Comparison of ENCODE assay signal across 10 mouse cellular contexts in the genomic region with DNA sequence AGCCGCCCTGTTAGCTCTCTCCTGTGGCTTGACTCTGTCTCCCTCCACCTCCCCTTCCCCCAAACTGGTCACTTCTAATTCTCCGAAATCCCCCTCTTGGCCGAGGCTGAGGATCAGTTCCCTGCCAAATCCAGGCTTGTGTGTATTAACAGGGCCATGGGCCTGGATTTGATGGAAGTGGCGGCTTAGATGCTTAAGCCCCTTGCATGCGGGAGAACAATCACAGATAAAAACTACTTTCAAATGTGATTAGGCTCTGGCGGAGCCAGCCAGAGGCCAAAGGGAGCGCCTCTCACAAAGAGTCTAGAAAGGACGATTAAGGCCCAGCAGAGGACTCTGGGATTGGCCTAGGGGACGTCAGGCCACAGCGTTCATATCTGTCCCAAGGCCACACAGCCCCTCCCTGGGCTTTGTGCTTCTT.
DNase-seq lines count a peak whose midpoint lies in the region; ATAC-seq and TF ChIP-seq lines count a peak whose summit lies in the region.
"Had no signal": no experiment of that assay in that cellular context is flagged by ENCODE, and none has a peak within 500 bp of the region (broad histone marks: within the 10 kb centered on the region; RNA-seq: fewer than 3 reads in every experiment).

No protein-coding gene starts in this region.

- no peak for TF ChIP-seq EP300 in stomach, postnatal 0 days (optimal IDR thresholded peaks at IDR 0.05)

- TF ChIP-seq CTCF in stomach, postnatal 0 days (IDR thresholded peaks at IDR 0.05; ENCODE audit: low read depth) = no peak
- TF ChIP-seq CTCF in hindbrain, postnatal 0 days (IDR thresholded peaks at IDR 0.05; ENCODE audit: low read depth) = no peak

- H3K4me1 ChIP-seq in stomach, embryonic 14.5 days (ENCODE audit: control insufficient read depth, insufficient read depth, low read length) = peaks cover 7% of the 10 kb centered on the region
- no peaks in the 10 kb centered on the region; the same call in 1 of the 2 replicates for H3K4me1 ChIP-seq in stomach, postnatal 0 days (replicated peaks; ENCODE audit: control insufficient read depth, insufficient read depth)
- H3K4me1 ChIP-seq in embryonic facial prominence, embryonic 11.5 days (ENCODE audit: control insufficient read depth, insufficient read depth, low read length) = no peaks in the 10 kb centered on the region; the same call in 1 of the 2 replicates
- peaks cover 7% of the 10 kb centered on the region; the same call in 1 of the 2 replicates for H3K4me1 ChIP-seq in hindbrain, postnatal 0 days (ENCODE audit: insufficient read depth, low read length)
- peaks cover 11% of the 10 kb centered on the region; the same call in 1 of the 2 replicates for H3K4me1 ChIP-seq in stomach, embryonic 16.5 days (ENCODE audit: control insufficient read depth, insufficient read depth, low read length)

- no peaks in the 10 kb centered on the region for H3K36me3 ChIP-seq in stomach, embryonic 14.5 days (ENCODE audit: control insufficient read depth, insufficient read depth, low read length)
- no peaks in the 10 kb centered on the region for H3K36me3 ChIP-seq in stomach, postnatal 0 days (ENCODE audit: control insufficient read depth, insufficient read depth, low read length)
- H3K36me3 ChIP-seq in embryonic facial prominence, embryonic 11.5 days (replicated peaks; ENCODE audit: control insufficient read depth, insufficient read depth, low read depth, low read length) = no peaks in the 10 kb centered on the region
- H3K36me3 ChIP-seq in hindbrain, postnatal 0 days (ENCODE audit: insufficient read depth, low read length) = no peaks in the 10 kb centered on the region
- H3K36me3 ChIP-seq in stomach, embryonic 16.5 days (ENCODE audit: control insufficient read depth, insufficient read depth, low read length) = no peaks in the 10 kb centered on the region

- no peaks in the 10 kb centered on the region for H3K9me3 ChIP-seq in stomach, embryonic 14.5 days (ENCODE audit: control insufficient read depth, low read depth, low read length)
- no peaks in the 10 kb centered on the region for H3K9me3 ChIP-seq in stomach, postnatal 0 days (ENCODE audit: control insufficient read depth, low read length)
- no peaks in the 10 kb centered on the region for H3K9me3 ChIP-seq in embryonic facial prominence, embryonic 11.5 days (replicated peaks; ENCODE audit: control insufficient read depth, low read length)
- no peaks in the 10 kb centered on the region for H3K9me3 ChIP-seq in hindbrain, postnatal 0 days (ENCODE audit: low read length)
- H3K9me3 ChIP-seq in stomach, embryonic 16.5 days (replicated peaks; ENCODE audit: control insufficient read depth, low read length) = no peaks in the 10 kb centered on the region

- DNase-seq in stomach, postnatal 0 days (ENCODE audit: low spot score) = no peak
- peak; percentile 6 for DNase-seq in embryonic facial prominence, embryonic 11.5 days (ENCODE audit: low spot score)
- peak; percentile 66 for DNase-seq in hindbrain, postnatal 0 days (ENCODE audit: low spot score)
- DNase-seq in kidney, postnatal 25 days = no peak
- no peak for DNase-seq in left cerebral cortex, postnatal 10 days (ENCODE audit: extremely low spot score in 1 of 2, low spot score in 2 of 2)
- no peak for DNase-seq in cerebellum, postnatal 36 days
- DNase-seq: heart, adult 11 months had no signal

- H3K4me2 ChIP-seq in stomach, embryonic 14.5 days (replicated peaks; ENCODE audit: low read depth, low read length) = no peak overlapping the region
- no peak overlapping the region for H3K4me2 ChIP-seq in stomach, postnatal 0 days (replicated peaks; ENCODE audit: low read depth)
- H3K4me2 ChIP-seq in embryonic facial prominence, embryonic 11.5 days (ENCODE audit: low read depth, low read length) = no peak overlapping the region
- H3K4me2 ChIP-seq in hindbrain, postnatal 0 days (ENCODE audit: low read depth, low read length) = no peak overlapping the region
- H3K4me2 ChIP-seq in stomach, embryonic 16.5 days (ENCODE audit: low read depth, low read length) = no peak overlapping the region

- no peak overlapping the region for H3K27ac ChIP-seq in stomach, embryonic 14.5 days (ENCODE audit: low read length)
- no peak overlapping the region for H3K27ac ChIP-seq in stomach, postnatal 0 days (replicated peaks)
- no peak overlapping the region for H3K27ac ChIP-seq in embryonic facial prominence, embryonic 11.5 days (replicated peaks; ENCODE audit: low read depth, low read length)
- no peak overlapping the region for H3K27ac ChIP-seq in hindbrain, postnatal 0 days
- H3K27ac ChIP-seq in stomach, embryonic 16.5 days (ENCODE audit: low read length) = no peak overlapping the region

- ATAC-seq in stomach, embryonic 14.5 days (ENCODE audit: insufficient number of reproducible peaks, insufficient read depth, low FRiP score, low read depth) = 0 out of 2 replicates have a peak, but pooled peaks have one; percentile 33
- ATAC-seq in stomach, postnatal 0 days (ENCODE audit: low FRiP score, low TSS enrichment) = no peak
- ATAC-seq in embryonic facial prominence, embryonic 11.5 days (replicated peaks; ENCODE audit: insufficient number of reproducible peaks, low FRiP score, low TSS enrichment, low read depth) = no peak
- ATAC-seq in hindbrain, postnatal 0 days = peak; percentile 49; the same call in 1 of the 2 replicates
- ATAC-seq in stomach, embryonic 16.5 days (ENCODE audit: insufficient read depth, low FRiP score) = peak; percentile 69; the same call in 1 of the 2 replicates
- ATAC-seq: lung, postnatal 0 days had no signal

- H3K27me3 ChIP-seq in stomach, embryonic 14.5 days (ENCODE audit: control insufficient read depth, insufficient read depth, low read length) = no peaks in the 10 kb centered on the region
- H3K27me3 ChIP-seq in stomach, postnatal 0 days (ENCODE audit: control insufficient read depth, insufficient read depth, low read length) = no peaks in the 10 kb centered on the region
- H3K27me3 ChIP-seq in embryonic facial prominence, embryonic 11.5 days (ENCODE audit: control insufficient read depth, insufficient read depth, low read length) = no peaks in the 10 kb centered on the region
- no peaks in the 10 kb centered on the region for H3K27me3 ChIP-seq in hindbrain, postnatal 0 days (ENCODE audit: insufficient read depth, low read length)
- H3K27me3 ChIP-seq in stomach, embryonic 16.5 days (ENCODE audit: control insufficient read depth, insufficient read depth, low read length) = no peaks in the 10 kb centered on the region

- 9% methylated on average over 10 of the region's 10 CpGs for WGBS in stomach, embryonic 14.5 days
- 6% methylated on average over 10 of the region's 10 CpGs for WGBS in stomach, postnatal 0 days
- WGBS in embryonic facial prominence, embryonic 11.5 days = 16% methylated on average over 10 of the region's 10 CpGs
- 21% methylated on average over 10 of the region's 10 CpGs for WGBS in hindbrain, postnatal 0 days
- 15% methylated on average over 10 of the region's 10 CpGs for WGBS in stomach, embryonic 16.5 days

- H3K9ac ChIP-seq in stomach, embryonic 14.5 days (replicated peaks; ENCODE audit: low read depth, low read length) = no peak overlapping the region
- no peak overlapping the region for H3K9ac ChIP-seq in stomach, postnatal 0 days (ENCODE audit: low read length)
- no peak overlapping the region; the same call in 1 of the 2 replicates for H3K9ac ChIP-seq in embryonic facial prominence, embryonic 11.5 days (replicated peaks; ENCODE audit: low read length)
- H3K9ac ChIP-seq in hindbrain, postnatal 0 days (replicated peaks; ENCODE audit: low read length) = no peak overlapping the region
- H3K9ac ChIP-seq in stomach, embryonic 16.5 days (ENCODE audit: low read length) = no peak overlapping the region

- intact Hi-C loops in left cerebral cortex, postnatal 10 days (cut with DNase I) = no loop called here

- no peak overlapping the region for H3K4me3 ChIP-seq in stomach, embryonic 14.5 days (ENCODE audit: low read depth, low read length)
- no peak overlapping the region for H3K4me3 ChIP-seq in stomach, postnatal 0 days (ENCODE audit: low read depth, low read length)
- H3K4me3 ChIP-seq in embryonic facial prominence, embryonic 11.5 days (ENCODE audit: low read depth, low read length) = no peak overlapping the region
- no peak overlapping the region for H3K4me3 ChIP-seq in hindbrain, postnatal 0 days (ENCODE audit: low read length)
- H3K4me3 ChIP-seq in stomach, embryonic 16.5 days (replicated peaks; ENCODE audit: low read length) = no peak overlapping the region

Comparison
In these comparisons a context has a peak if more than half of its experiments do, and no peak if none do; other contexts are left out.
1. ATAC-seq: peak in stomach, embryonic 14.5 days (single experiment), hindbrain, postnatal 0 days (single experiment) and stomach, embryonic 16.5 days (single experiment); none in stomach, postnatal 0 days (single experiment) and embryonic facial prominence, embryonic 11.5 days (single experiment).
2. DNase-seq: peak in embryonic facial prominence, embryonic 11.5 days (single experiment) and hindbrain, postnatal 0 days (single experiment); none in stomach, postnatal 0 days (single experiment), kidney, postnatal 25 days (0 of 2), left cerebral cortex, postnatal 10 days (0 of 2) and cerebellum, postnatal 36 days (0 of 2).